Mouse (Mus musculus) spleen, adult 2 months (tissue): ENCODE measurements around the gene Elf4. TPM values are rescaled to one million over a fixed set of nuclear protein-coding genes. Genes with fewer than 3 reads are reported as not detected.
A peak's percentile ranks its signal among the peaks of the same experiment; 100 is the strongest.

Source experiments
- DNase-seq, 2 experiments: peaks; one replicate each; pipeline versions ENCODE4 v3.0.0 to v3.0.0-alpha.2; 2012 to 2021; ENCODE audit warnings: low spot score in 2 of 2, low read depth in 1 of 2
- H3K27ac ChIP-seq: fragments of 200-500 bp; 2 replicates; pipeline ENCODE4 v1.5.1; 2012; ENCODE audit warnings: low read length, inconsistent platforms; ENCODE audit not compliant: insufficient read depth
- H3K27me3 ChIP-seq: fragments of 200-500 bp; 2 replicates; pipeline ENCODE4 v1.6.1; 2012; ENCODE audit warnings: mild to moderate bottlenecking, moderate library complexity, low read length, inconsistent platforms; ENCODE audit not compliant: control insufficient read depth, insufficient read depth
- H3K36me3 ChIP-seq: fragments of 200-500 bp; 2 replicates; pipeline ENCODE4 v1.6.1; 2012; ENCODE audit warnings: mild to moderate bottlenecking, low read length, inconsistent platforms; ENCODE audit not compliant: control insufficient read depth, insufficient read depth
- H3K4me1 ChIP-seq: fragments of 200-500 bp; 2 replicates; pipeline ENCODE4 v1.6.1; 2011; ENCODE audit warnings: inconsistent platforms; ENCODE audit not compliant: control insufficient read depth, insufficient read depth, insufficient read length
- H3K4me3 ChIP-seq: fragments of 200-500 bp; 2 replicates; pipeline ENCODE4 v1.5.1; 2011; ENCODE audit warnings: mild to moderate bottlenecking, inconsistent platforms; ENCODE audit not compliant: insufficient read depth, insufficient read length; ENCODE audit errors: extremely low read depth
- CTCF ChIP-seq: fragments of 200-500 bp; IDR thresholded peaks from 2 replicates; pipeline ENCODE4 v1.5.1; 2011; ENCODE audit warnings: mild to moderate bottlenecking, inconsistent platforms; ENCODE audit not compliant: insufficient read depth, insufficient read length, insufficient replicate concordance; ENCODE audit errors: extremely low read depth
- POLR2A ChIP-seq: fragments of 200-500 bp; IDR thresholded peaks from 2 replicates; pipeline ENCODE4 v1.6.1; 2011; ENCODE audit warnings: low read depth, low read length, inconsistent platforms
- WGBS: fragments of 180-500 bp; shearing (Covaris S2); methylation state at CpG from one replicate; pipeline ENCODE4 v1.1.7; 2018; 5-methylcytosine and 5-hydroxymethylcytosine counted together
- polyA plus RNA-seq: library from polyadenylated mRNA; depleted of rRNA; stranded (reverse); fragments of >200 nt; gene quantifications from 2 replicates; pipeline ENCODE4 v1.2.3, GENCODE M21; 2012

The Elf4 gene
- polyA plus RNA-seq, 1 experiment = 42.0 TPM

DNA sequence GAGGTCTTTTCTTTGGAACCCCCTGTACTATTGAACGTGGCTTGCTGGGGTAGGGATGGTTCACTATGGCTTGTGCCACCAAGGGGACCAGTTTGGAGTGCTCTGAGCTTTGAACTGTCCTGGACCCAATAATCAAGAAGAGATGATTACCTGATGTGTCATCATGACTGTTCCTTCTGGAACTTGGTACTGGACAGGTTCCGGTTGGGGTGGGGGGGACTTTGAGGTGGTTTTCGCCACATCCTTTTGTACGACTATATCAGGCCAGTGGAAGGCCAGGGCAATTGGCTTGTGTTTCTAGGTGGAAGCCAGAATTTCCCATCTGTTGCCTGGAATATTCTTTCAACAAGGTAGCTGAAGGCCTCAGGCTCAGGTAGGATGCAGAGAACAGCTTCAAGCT is 704 bp upstream of the Elf4 start:
- no peak overlapping the region for H3K27ac ChIP-seq
- no peak for DNase-seq
- 83% methylated on average over 4 of the region's 4 CpGs for WGBS

DNA sequence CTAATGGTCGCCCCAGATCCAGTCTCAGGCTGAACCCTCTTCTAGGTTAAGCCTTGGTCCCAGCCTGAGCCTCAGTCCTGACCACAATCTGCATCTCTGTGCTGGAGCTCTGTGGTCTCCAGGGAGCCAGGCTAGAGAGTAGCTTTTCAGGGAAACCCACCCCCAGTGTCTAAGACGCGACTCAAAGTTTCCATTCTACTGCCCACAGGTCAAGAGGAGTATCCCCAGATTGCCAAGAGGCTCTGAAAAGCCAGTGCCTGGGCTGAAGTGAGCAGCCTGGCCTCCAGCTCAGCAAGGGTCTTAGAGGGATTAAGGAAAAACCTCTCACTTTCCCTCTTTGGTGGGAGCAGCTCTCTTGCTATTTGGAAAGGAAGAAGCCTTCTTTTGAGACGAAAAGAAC is 635 bp downstream of the Elf4 start:
- Histone ChIP-seq H3K27me3 (no peaks in the 10 kb centered on the region), H3K27ac (no peak overlapping the region), H3K4me3 (peak overlapping the region; percentile 22), H3K4me1 (no peaks in the 10 kb centered on the region), H3K36me3 (no peaks in the 10 kb centered on the region)
- no peak for DNase-seq
- TF ChIP-seq POLR2A (no peak), CTCF (no peak)
- 52% methylated on average over 4 of the region's 4 CpGs for WGBS

More for the DNA sequence above, 704 bp upstream of the Elf4 start:
- Histone ChIP-seq H3K36me3 (no peaks in the 10 kb centered on the region), H3K4me3 (no peak overlapping the region), H3K4me1 (no peaks in the 10 kb centered on the region), H3K27me3 (no peaks in the 10 kb centered on the region)
- TF ChIP-seq POLR2A (no peak), CTCF (no peak)

DNA sequence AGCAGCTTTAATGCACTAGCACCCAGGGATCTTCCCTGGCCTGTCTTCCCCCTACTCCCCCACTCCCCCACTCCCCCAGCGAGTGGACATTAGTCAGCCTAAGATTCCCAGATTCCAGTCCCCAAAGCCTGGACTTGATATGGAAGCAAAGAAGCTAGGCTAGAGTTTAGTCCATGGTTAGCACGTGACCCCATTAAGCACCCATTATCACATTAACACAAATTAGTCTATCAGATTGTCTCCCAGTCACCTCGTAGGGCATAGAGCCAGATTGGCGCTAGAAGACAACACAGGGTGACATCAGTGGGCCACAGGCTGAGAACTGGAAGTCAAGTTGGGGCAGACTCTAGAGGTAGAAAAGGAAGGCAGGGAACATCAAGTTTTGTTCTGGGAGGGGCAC is 1.9 kb downstream of the Elf4 start:
- no peak for DNase-seq
- WGBS = 80% methylated on average over 4 of the region's 4 CpGs
- H3K4me1 ChIP-seq = no peaks in the 10 kb centered on the region
- TF ChIP-seq CTCF (no peak), POLR2A (no peak)
- no peaks in the 10 kb centered on the region for H3K36me3 ChIP-seq
- H3K27ac ChIP-seq = no peak overlapping the region
- no peaks in the 10 kb centered on the region for H3K27me3 ChIP-seq
- no peak overlapping the region for H3K4me3 ChIP-seq

DNA sequence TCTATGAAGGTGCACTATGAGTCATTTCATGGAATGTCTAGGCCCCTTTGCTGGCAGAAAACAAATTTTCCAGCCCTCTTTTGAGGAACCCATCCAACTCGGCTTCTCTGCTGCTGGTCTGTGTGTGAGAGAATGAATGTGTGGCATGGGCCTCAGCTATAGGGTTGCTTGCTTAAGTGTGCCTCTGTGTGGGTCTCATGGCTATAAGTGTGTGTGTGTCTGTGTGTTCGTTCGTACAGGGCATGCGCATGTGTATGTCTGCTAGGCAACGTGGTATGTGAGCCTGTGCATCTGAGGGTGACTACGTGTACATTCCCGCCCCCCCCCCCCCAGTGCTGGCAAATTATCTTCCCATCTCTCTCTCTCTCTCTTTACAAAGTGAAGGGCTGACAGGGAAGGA is 2.4 kb downstream of the Elf4 start:
- DNase-seq = no peak
- TF ChIP-seq POLR2A (no peak), CTCF (no peak)
- 91% methylated on average over 7 of the region's 7 CpGs for WGBS
- H3K4me3 ChIP-seq = no peak overlapping the region
- H3K4me1 ChIP-seq = no peaks in the 10 kb centered on the region
- no peak overlapping the region for H3K27ac ChIP-seq
- H3K27me3 ChIP-seq = no peaks in the 10 kb centered on the region
- H3K36me3 ChIP-seq = no peaks in the 10 kb centered on the region

DNA sequence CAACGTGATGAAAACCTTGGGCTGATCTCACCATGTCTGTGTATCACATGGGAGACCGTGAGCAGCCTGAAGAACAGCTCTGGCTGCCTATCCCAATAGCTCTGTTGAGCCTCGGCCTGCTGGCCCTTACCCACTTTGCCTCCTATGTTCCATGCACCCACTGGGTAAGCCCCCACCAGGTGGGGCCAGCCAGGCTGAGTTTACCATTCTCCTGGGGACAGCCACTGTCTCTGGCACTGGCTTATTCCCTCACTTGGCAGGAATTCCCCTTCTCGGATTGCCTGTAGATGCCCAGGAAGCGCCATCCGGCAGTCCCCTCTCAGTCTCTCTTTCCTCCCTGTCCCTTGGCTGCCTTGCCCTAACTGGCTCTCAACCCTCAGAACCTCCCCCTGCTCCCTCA is 6.0 kb downstream of the Elf4 start:
- peaks cover 2% of the 10 kb centered on the region; the same call in 1 of the 2 replicates for H3K4me1 ChIP-seq
- no peaks in the 10 kb centered on the region for H3K36me3 ChIP-seq
- H3K27ac ChIP-seq = no peak overlapping the region; the same call in 1 of the 2 replicates
- no peak overlapping the region for H3K4me3 ChIP-seq
- no peak for DNase-seq
- WGBS = 70% methylated on average over 6 of the region's 6 CpGs
- TF ChIP-seq POLR2A (no peak), CTCF (no peak)
- no peaks in the 10 kb centered on the region for H3K27me3 ChIP-seq

DNA sequence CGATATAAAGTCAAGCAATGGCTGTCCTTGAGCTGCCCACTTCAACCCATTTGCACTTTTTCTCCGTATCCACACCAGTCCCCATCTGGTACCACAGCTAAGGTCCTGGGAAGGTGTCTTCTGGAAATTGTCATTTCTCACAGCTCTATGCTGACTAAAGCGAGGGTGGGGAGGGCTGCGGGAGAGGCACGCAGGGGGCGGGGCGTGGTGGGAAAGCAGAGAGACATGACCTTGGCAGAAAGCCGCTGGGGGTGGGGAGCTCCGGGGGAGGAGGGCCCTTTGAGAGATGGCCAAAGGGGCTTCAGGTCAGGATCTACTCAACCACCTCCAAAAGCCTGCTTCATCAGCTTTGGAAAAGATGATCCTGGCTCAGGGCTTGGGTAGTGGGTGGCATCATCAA is 7.9 kb downstream of the Elf4 start:
- 25% methylated on average over 9 of the region's 9 CpGs for WGBS
- no peak overlapping the region; the same call in 1 of the 2 replicates for H3K4me3 ChIP-seq
- H3K27ac ChIP-seq = no peak overlapping the region
- TF ChIP-seq POLR2A (no peak), CTCF (no peak)
- DNase-seq = peak in 1 of 2 experiments; percentile 14
- peaks cover 5% of the 10 kb centered on the region; the same call in 1 of the 2 replicates for H3K4me1 ChIP-seq
- H3K27me3 ChIP-seq = no peaks in the 10 kb centered on the region
- H3K36me3 ChIP-seq = no peaks in the 10 kb centered on the region; the same call in 1 of the 2 replicates

DNA sequence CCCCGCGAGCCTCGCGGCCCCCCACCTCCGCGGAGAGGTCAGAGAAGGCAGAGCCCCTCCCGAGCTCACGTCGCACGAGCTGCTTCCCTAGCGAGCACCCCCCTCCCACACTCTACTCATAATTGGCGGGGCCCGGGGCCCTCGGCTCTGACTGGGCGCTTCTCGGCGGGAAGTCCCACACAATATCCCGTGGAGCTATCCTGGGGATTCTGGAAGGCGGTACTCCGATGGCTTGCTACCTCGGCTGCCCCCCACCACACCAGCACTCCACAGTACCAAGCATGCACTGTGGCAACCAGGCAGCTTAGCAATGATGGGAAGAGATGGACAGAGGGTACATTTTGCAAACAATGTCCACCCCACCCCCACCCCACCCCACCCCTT is 8.4 kb downstream of the Elf4 start:
- H3K4me3 ChIP-seq = peak overlapping the region; percentile 90
- no peak for TF ChIP-seq POLR2A
- no peak for TF ChIP-seq CTCF
- no peaks in the 10 kb centered on the region; the same call in 1 of the 2 replicates for H3K36me3 ChIP-seq
- no peak for DNase-seq
- H3K27ac ChIP-seq = peak overlapping the region; percentile 88
- H3K27me3 ChIP-seq = no peaks in the 10 kb centered on the region
- H3K4me1 ChIP-seq = peaks cover 6% of the 10 kb centered on the region; the same call in 1 of the 2 replicates
- 27% methylated on average over 21 of the region's 21 CpGs for WGBS
